Mouse (Mus musculus) splenic B cell, adult 2 months (primary cell): ENCODE data around the gene Chic1.

Experiments used
- DNase-seq: peaks from one replicate; pipeline ENCODE4 v3.0.0-alpha.2; 2011; ENCODE audit warnings: low read depth, low spot score
- H3K27me3 ChIP-seq: 2 replicates; pipeline ENCODE4 v1.6.1; 2012; ENCODE audit warnings: mild to moderate bottlenecking, low read length, moderate library complexity, mixed read lengths; ENCODE audit not compliant: control insufficient read depth, poor library complexity, insufficient read depth, severe bottlenecking
- H3K36me3 ChIP-seq: 2 replicates; pipeline ENCODE4 v1.6.1; 2012; ENCODE audit warnings: mild to moderate bottlenecking, low read length, moderate library complexity, mixed read lengths; ENCODE audit not compliant: control insufficient read depth, poor library complexity, insufficient read depth, severe bottlenecking

Chic1 gene

DNA sequence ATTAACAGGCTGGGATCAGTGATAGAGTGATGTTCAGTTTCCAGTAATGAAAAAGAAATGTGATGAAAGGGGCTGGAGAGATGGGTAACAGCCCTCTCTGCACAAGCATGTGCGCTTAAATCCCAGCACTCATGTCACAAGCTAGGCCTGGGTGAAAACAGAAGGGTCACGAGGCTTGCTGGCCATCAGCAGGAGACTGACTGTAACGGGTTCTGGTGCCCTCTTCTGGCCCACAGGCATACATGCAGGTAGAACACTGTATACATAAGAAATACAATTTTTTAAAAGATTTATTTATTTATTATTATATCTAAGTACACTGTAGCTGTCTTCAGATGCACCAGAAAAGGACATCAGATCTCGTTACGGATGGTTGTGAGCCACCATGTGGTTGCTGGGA is 18.0 kb downstream of the Chic1 start:
- H3K36me3 ChIP-seq: no peaks in the 10 kb centered on the region
- DNase-seq: peak; percentile 3
- no peaks in the 10 kb centered on the region for H3K27me3 ChIP-seq

DNA sequence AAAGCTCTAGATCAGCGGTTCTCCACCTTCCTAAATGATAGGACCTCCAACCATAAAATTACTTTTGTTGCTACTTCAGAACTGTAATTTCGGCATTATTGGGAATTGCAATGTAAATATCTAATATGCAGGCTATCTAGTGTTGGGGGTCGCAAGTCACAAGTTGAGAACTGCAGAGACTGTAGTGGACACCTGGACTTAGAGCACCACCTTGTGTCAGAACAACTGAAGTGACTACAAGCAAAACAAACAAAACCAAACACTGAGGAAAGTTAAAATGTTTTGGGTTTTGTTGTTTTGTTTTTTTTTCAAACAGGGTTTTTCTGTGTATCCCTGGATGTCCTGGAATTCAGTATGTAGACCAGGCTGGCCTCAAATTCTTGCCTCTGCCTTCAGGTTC is 28.3 kb downstream of the Chic1 start:
- H3K27me3 ChIP-seq: no peaks in the 10 kb centered on the region
- no peaks in the 10 kb centered on the region for H3K36me3 ChIP-seq
- DNase-seq: no peak

GRCm38 (mm10) chrX:103388131-103388530 is 31.9 kb downstream of the Chic1 start:
- DNase-seq: no peak
- Histone ChIP-seq H3K27me3 (no peaks in the 10 kb centered on the region), H3K36me3 (no peaks in the 10 kb centered on the region)

DNA sequence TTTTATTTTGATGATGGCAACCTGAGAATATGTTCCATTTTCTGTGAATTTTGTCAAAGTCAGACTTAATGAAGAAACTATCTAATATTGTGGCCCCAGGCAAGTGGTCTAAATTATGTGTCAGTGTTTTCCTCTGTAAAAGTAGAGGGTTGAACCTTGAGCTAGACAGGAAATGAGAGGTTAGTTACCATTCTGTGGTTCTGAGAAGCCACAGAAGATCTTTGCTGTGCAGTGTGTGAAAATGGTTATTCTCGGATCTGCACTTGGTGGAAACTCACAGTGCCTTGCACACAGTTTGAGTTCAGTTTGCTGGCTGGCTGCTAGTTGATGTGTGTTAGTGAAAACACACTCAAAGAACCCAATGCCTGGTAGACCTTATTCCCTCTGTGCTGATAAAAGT is 37.6 kb downstream of the Chic1 start:
- no peaks in the 10 kb centered on the region for H3K36me3 ChIP-seq
- DNase-seq: no peak
- no peaks in the 10 kb centered on the region for H3K27me3 ChIP-seq

DNA sequence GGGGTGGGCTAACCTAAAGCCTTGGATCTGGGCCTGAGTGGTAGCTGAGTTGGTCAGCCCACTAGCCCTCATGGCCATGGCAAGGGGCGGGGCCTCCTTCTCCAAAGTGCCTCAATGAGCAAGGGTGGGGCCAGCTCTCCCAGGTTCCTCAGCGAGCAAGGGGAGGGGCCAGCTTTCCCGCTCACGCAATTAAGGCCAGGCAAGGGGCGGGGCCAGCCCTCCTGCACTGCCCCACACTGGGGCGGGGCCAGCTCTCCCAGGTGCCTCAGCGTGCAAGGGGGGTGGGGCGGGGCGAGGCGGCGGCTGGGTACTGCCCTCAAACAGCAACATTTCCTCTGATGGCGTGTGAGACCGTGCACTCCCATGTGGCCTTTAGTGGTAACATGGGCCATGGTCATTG is 48.7 kb downstream of the Chic1 start:
- no peaks in the 10 kb centered on the region for H3K27me3 ChIP-seq
- no peak for DNase-seq
- no peaks in the 10 kb centered on the region for H3K36me3 ChIP-seq

- H3K27me3 ChIP-seq: no peaks in the 10 kb centered on the region
Measured at GRCm38 (mm10) chrX:103414167-103414566, 57.9 kb downstream of the Chic1 start, which contains the start of gene Tsx. TSS of gene Tsx (plus strand) at chrX:103414467.

GRCm38 (mm10) chrX:103421710-103422109 is 65.4 kb downstream of the Chic1 start, which contains the start of gene Gm26992:
TSS of gene Gm26992 (plus strand) at chrX:103422010.
- no peak for DNase-seq
- Histone ChIP-seq H3K27me3 (no peaks in the 10 kb centered on the region), H3K36me3 (no peaks in the 10 kb centered on the region)

More at GRCm38 (mm10) chrX:103414167-103414566, 57.9 kb downstream of the Chic1 start, which contains the start of gene Tsx:
- no peak for DNase-seq
- no peaks in the 10 kb centered on the region for H3K36me3 ChIP-seq

DNA sequence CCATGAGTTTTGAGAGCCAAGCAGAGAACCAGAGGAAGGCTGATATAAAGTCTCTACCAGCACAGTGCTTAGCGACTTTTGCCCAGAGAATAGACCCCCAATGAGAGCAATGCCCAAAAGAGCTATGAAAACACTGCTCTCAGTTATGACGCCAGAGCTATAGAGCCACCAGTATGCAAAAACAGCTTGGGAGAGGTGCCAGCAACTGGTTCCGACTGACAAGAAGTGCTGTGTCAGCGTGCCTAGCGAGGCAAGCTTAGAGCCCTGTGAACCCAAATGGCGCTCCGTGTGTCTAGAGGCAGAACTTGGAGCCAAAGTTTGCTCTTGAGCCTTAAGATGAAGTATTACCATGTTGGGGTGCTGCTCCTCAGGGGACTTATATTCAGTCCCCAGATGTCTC is 71.4 kb downstream of the Chic1 start:
- H3K27me3 ChIP-seq: no peaks in the 10 kb centered on the region
- no peaks in the 10 kb centered on the region for H3K36me3 ChIP-seq
- no peak for DNase-seq

DNA sequence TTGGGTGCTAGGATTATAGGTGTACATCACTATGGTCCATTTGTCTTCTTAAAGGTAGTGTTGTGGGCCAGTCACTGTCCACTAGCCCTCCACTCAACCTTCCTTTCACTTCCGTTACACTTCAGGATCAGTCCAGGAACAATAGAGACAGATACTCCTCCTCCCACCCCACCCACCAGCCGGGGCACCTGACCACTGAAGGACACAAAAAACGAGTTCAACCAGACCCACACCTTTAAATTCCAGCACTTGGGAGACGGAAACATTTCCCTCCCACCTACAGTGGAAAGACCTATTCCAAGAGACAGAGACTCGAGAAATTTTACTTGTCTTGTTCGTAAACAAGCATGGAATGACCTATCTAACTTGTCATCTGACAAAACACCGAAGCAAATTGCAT is 76.0 kb downstream of the Chic1 start:
- DNase-seq: no peak
- Histone ChIP-seq H3K36me3 (no peaks in the 10 kb centered on the region), H3K27me3 (no peaks in the 10 kb centered on the region)

- no peak for DNase-seq
- Histone ChIP-seq H3K36me3 (no peaks in the 10 kb centered on the region), H3K27me3 (no peaks in the 10 kb centered on the region)
Measured at GRCm38 (mm10) chrX:103438023-103438422, 81.7 kb downstream of the Chic1 start.

GRCm38 (mm10) chrX:103440803-103441202 is 84.5 kb downstream of the Chic1 start:
- Histone ChIP-seq H3K36me3 (no peaks in the 10 kb centered on the region), H3K27me3 (no peaks in the 10 kb centered on the region)
- DNase-seq: peak; percentile 63

DNA sequence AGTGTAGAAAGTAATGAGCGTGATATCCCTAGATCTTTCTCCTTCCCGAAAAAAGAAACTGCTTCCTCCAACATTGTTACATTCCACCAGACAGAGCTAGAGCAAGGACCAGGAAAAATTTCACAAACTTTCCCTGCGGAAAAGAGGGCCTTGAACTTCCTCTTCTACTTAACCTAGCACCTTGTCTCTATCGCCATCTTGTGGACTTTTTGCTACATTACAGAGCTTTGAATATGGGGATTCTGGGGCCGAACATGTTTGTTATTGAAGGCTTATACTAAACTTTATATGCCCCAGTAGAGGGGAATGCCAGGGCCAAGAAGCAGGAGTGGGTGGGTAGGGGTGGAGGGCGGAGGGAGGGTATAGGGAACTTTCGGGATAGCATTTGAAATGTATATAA is 87.5 kb downstream of the Chic1 start:
- Histone ChIP-seq H3K27me3 (no peaks in the 10 kb centered on the region), H3K36me3 (no peaks in the 10 kb centered on the region)
- DNase-seq: peak; percentile 64
